Mouse (Mus musculus): ENCODE data around the gene Specc1.
A peak's percentile ranks its signal among the peaks of the same experiment; 100 is the strongest.

Gene Specc1

GRCm38 (mm10) chr11:62015071-62015654 is 58.6 kb downstream of the Specc1 start:
- DNase-seq (ENCODE audit: low spot score), result no peak

GRCm38 (mm10) chr11:62016985-62017384 is 60.4 kb downstream of the Specc1 start:
- no peak for DNase-seq (ENCODE audit: low spot score)

- DNase-seq (ENCODE audit: low spot score), result no peak
Measured at GRCm38 (mm10) chr11:62018315-62019205, 62.0 kb downstream of the Specc1 start.

GRCm38 (mm10) chr11:62019857-62020256 is 63.3 kb downstream of the Specc1 start:
- no peak for DNase-seq (ENCODE audit: low spot score)

- DNase-seq (ENCODE audit: low spot score), result no peak
Measured at GRCm38 (mm10) chr11:62020898-62021297, 64.3 kb downstream of the Specc1 start.

- DNase-seq (ENCODE audit: low spot score), result no peak
Measured at GRCm38 (mm10) chr11:62022105-62022504, 65.5 kb downstream of the Specc1 start.

- DNase-seq (ENCODE audit: low spot score), result no peak
Measured at GRCm38 (mm10) chr11:62022718-62023493, 66.3 kb downstream of the Specc1 start.

- no peak for DNase-seq (ENCODE audit: low spot score)
Measured at GRCm38 (mm10) chr11:62023494-62024233, 67.1 kb downstream of the Specc1 start.

- DNase-seq (ENCODE audit: low spot score), result no peak
Measured at GRCm38 (mm10) chr11:62024234-62024601, 67.7 kb downstream of the Specc1 start.

- DNase-seq (ENCODE audit: low spot score), result no peak
Measured at GRCm38 (mm10) chr11:62024952-62025351, 68.4 kb downstream of the Specc1 start.

- DNase-seq (ENCODE audit: low spot score), result no peak
Measured at GRCm38 (mm10) chr11:62025770-62026169, 69.2 kb downstream of the Specc1 start.

GRCm38 (mm10) chr11:62026345-62026815 is 69.8 kb downstream of the Specc1 start:
- DNase-seq (ENCODE audit: low spot score), result no peak

- no peak for DNase-seq (ENCODE audit: low spot score)
Measured at GRCm38 (mm10) chr11:62027271-62027670, 70.7 kb downstream of the Specc1 start.

GRCm38 (mm10) chr11:62027705-62028104 is 71.1 kb downstream of the Specc1 start:
- no peak for DNase-seq (ENCODE audit: low spot score)

- DNase-seq (ENCODE audit: low spot score), result no peak
Measured at GRCm38 (mm10) chr11:62029171-62029570, 72.6 kb downstream of the Specc1 start.

- DNase-seq (ENCODE audit: low spot score), result no peak
Measured at GRCm38 (mm10) chr11:62034564-62034963, 78.0 kb downstream of the Specc1 start.

GRCm38 (mm10) chr11:62035220-62035619 is 78.7 kb downstream of the Specc1 start:
- no peak for DNase-seq (ENCODE audit: low spot score)

- no peak for DNase-seq (ENCODE audit: low spot score)
Measured at GRCm38 (mm10) chr11:62040122-62040521, 83.6 kb downstream of the Specc1 start.

GRCm38 (mm10) chr11:62044627-62045026 is 88.1 kb downstream of the Specc1 start:
- DNase-seq (ENCODE audit: low spot score), result peak; percentile 20

GRCm38 (mm10) chr11:62045964-62046363 is 89.4 kb downstream of the Specc1 start:
- no peak for DNase-seq (ENCODE audit: low spot score)

- DNase-seq (ENCODE audit: low spot score), result peak; percentile 73
Measured at GRCm38 (mm10) chr11:62047817-62048640, 91.5 kb downstream of the Specc1 start.
